Mouse (Mus musculus) activated CD4-positive, CD25-positive, alpha-beta regulatory T cell (primary cell): ENCODE data around the gene Atp2b4. TPM values are rescaled to one million over a fixed set of nuclear protein-coding genes. Genes with fewer than 3 reads are reported as not detected.

ENCODE experiments used
- polyA plus RNA-seq, 2 experiments: library from polyadenylated mRNA; unstranded; fragments of 100-300 nt; shearing (Covaris generic); gene quantifications; one replicate each; pipeline ENCODE4 v1.2.1; 2017

Atp2b4 gene
- 10 to 100 TPM in 1 of 2 experiments, 1 to 10 TPM in 1; 5.1 to 14.6 TPM for polyA plus RNA-seq

GRCm38 (mm10) chr1:133800948-133801393 is at the start of gene Atp2b4:
Gene Atp2b4 (minus strand): TSS chr1:133801041.

DNA sequence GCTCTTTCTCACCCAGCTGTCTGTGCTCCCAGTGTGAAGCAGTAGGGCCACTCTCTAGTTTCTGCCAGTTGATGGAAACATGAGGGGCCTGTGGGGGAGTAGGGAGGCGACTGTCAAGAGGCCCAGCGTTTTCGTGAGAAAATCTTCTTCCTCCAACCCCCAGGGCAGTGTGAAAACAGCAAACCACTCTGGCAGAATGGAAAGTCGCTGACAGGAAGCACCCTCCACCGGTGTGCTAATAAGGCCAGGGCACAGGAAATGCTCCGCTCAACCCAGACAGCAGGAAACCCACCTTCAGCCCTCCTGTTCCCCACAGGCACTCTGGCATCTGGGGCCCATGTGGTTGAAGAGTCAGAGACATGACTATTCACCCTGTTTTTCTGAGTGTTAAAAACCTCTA is 110.9 kb downstream of the Atp2b4 start, which contains the start of gene Lax1:
Gene Lax1 (minus strand): TSS at position 212 of the 400 bp plus-strand sequence.

GRCm38 (mm10) chr1:133661203-133661933 is 139.5 kb downstream of the Atp2b4 start, which contains the start of gene Gm38394:
Gene Gm38394 (minus strand): TSS chr1:133661318.

GRCm38 (mm10) chr1:133660466-133661202 is 140.2 kb downstream of the Atp2b4 start, which contains the start of gene Zbed6:
Gene Zbed6 (minus strand): TSS chr1:133660885.

Other genes with a start within 250 kb of the Atp2b4 start
- 100 to 1,000 TPM; 310 to 378 TPM for gene Snrpe, start 190.8 kb downstream of the Atp2b4 start, polyA plus RNA-seq
- not detected for gene Zbed6, start 140.2 kb downstream of the Atp2b4 start, polyA plus RNA-seq
- 1 to 10 TPM; 3.1 to 3.3 TPM for gene Gm38394, start 139.7 kb downstream of the Atp2b4 start, polyA plus RNA-seq
- gene Lax1, start 110.9 kb downstream of the Atp2b4 start, polyA plus RNA-seq: 100 to 1,000 TPM in 1 of 2 experiments, 10 to 100 TPM in 1; 87.3 to 104 TPM
- gene Optc, start 107.0 kb upstream of the Atp2b4 start, polyA plus RNA-seq: under 1 TPM in 1 of 2 experiments, not detected in 1; 0.16 TPM
- not detected for gene Prelp, start 120.4 kb upstream of the Atp2b4 start, polyA plus RNA-seq
- gene Fmod, start 236.2 kb upstream of the Atp2b4 start, polyA plus RNA-seq: not detected